Mouse (Mus musculus) right cerebral cortex, postnatal 10 days (tissue): ENCODE measurements around the gene Olfr329-ps.
A peak's percentile ranks its signal among the peaks of the same experiment; 100 is the strongest.
"Not testable (repeated sequence)": the region's sequence is repeated elsewhere in the genome, so short reads cannot be mapped to it uniquely, and the experiment has no call there.

Experiments used
- DNase-seq, 2 experiments: peaks; one replicate each; pipeline ENCODE4 v3.0.0; 2021; ENCODE audit warnings: low spot score in 2 of 2

Gene Olfr329-ps

GRCm38 (mm10) chr11:58546322-58546721 lies at the start of gene Olfr329-ps:
Olfr329-ps (minus strand) TSS chr11:58546422.
- DNase-seq: no peak

DNA sequence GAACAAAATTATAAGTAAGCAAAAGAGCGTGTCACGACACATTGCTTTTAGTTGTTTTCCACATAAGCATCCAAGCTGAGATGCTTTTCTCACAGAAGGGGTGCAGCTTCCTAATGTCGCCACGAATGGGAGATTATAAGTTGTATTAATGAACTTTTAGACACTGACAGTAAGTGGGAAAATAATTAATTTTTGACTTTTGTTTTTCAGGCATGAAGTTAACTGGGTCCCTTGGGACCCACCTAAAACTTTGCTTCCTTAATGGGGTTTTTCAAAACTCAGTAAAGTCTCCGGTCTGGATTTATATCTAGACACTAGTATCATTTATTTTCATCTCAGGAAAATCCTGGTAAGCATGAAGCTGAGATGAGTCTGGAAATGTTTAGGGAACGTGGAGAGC lies 48.6 kb upstream of the Olfr329-ps start, which contains the start of gene Olfr324:
Olfr324 (plus strand) TSS at position 301 of the 400 bp plus-strand sequence.
- DNase-seq: no peak

DNA sequence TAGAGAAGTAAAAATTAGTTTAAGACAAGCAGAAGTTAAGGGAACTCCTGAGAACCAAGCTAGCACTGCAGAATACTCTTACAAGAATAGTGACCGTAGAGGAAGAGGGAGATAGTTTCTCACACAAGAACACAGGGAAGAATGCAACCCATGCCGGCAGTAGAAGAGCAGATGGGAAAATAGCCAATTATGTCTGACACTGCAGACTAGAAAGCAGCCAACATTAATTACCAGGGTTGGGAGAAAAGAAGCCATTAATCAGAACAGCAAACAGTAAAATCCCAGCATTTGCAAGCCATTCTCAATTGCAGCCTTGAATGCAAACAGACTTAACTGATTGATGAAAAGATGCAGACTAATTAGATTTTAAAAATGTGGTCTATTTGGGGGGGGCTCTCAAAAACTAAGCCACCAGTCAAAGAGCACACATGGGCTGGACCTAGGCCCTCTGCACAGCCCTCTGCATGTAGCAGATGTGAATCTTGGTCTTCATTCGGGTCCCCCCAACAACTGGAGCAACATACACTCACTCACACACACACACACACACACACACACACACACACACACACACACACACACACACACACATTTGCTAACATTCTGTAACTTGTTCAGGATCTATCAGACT lies 42.5 kb upstream of the Olfr329-ps start:
- DNase-seq: no peak

DNA sequence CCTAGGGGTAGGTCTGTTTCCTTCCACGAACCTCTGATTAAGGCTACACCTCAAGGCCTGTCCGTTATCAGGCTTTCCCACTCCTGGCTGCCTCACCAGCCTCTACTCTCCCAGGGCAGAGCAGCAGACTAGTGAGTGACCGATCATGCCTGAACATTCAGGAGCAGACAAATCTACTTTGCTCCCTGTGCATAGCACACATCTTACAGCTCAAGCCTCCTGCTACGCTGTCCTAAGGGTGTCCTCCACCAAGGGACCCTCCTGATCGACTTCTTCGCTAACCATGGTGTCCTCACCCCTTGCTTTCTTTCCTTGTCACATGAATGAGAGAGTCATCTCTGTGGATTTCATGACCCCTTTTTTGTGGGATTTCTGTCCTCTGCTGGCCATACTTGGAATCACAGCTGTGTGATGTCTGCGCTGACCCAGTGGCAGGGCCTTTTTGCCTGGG lies 41.7 kb upstream of the Olfr329-ps start:
- peak in 1 of 2 experiments; percentile 37 for DNase-seq

DNA sequence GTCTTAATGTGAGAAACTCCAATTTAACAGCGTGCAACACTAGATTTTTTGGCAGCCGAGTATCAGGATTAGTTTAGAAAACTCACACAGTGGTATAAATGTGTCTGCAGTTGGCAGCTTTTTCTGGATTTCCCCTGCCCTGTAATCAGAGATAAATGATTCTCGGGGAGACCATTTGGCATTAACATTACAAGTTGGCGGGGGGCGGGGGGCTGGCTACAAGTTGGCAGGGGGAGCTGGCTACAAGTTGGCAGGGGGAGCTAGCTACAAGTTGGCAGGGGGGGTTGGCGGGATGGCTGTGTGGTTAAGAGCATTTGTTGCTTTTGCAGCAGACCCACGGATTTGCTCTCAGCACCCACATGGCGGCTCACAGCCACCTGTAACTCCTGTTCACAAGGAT lies 32.4 kb upstream of the Olfr329-ps start:
- DNase-seq: peak; percentile 69 to 70

- DNase-seq: no peak
Observed at GRCm38 (mm10) chr11:58577430-58577829, 31.2 kb upstream of the Olfr329-ps start, which contains the start of gene Olfr325. Olfr325 (plus strand) TSS chr11:58577730.

- DNase-seq: no peak
Observed at GRCm38 (mm10) chr11:58570405-58570804, 24.2 kb upstream of the Olfr329-ps start, which contains the start of gene Olfr224. Olfr224 (minus strand) TSS chr11:58570553.

DNA sequence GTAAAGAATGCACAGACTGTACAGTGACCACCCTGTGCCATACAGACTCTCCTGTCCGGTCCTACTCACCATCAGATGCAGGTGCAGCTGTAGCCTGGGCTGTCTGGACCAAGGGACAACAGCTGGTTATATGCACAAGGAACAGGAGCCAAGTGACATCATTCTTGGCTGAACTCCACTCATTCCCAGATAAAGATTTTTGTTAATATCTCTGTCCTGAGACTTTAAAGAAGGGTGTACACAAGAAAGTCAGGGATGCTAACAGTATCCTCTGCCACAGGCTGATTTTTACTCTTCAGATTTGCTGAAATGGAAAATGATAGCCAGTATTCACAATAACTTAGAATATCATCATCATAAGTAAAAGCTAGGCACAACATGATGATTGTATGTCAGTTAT lies 9.3 kb upstream of the Olfr329-ps start, which contains the start of gene Olfr328:
Olfr328 (minus strand) TSS at position 101 of the 400 bp plus-strand sequence.
- DNase-seq: no peak

DNA sequence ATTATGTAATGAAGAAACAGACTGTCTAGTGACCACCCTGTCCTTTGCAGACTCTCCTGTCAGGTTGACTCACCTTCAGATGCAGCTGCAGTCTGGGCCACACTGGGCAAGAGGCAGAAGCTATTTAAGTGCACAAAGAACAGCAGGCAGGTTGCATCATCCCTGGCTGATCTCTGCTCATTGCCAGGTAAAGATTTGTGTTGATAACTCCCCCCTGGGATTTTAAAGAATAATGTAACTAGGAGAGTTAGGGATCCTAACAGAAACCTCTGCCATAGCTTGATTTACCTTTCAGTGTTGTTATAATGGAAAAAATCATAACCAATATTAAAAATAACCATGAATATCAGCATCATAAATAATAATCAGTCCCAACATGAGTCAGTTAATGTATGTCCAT lies 11.5 kb downstream of the Olfr329-ps start, which contains the start of gene Olfr330:
Olfr330 (minus strand) TSS at position 101 of the 400 bp plus-strand sequence.
- DNase-seq: not testable (repeated sequence)

DNA sequence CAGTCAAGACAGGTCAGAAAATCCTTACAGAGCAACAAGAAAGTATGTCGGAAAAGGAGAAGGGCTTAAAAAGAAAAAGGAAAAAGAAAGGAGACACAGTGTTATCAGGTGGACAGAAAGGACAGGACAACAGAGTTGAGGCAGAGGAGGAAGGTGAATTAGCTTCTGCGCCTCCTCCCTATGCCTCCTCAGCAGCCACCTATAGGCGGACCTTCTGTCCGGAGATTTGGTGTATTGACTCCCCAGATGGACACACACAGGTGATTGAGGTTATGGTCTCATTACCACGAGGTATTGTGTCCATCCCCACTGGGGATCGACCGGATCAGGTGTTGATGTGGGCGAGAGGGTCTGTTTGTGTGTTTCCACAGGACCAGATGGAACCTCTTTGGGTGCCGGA lies 26.5 kb downstream of the Olfr329-ps start:
- DNase-seq: peak; percentile 30 to 43

- DNase-seq: peak; percentile 85
Observed at GRCm38 (mm10) chr11:58518916-58519315, 27.3 kb downstream of the Olfr329-ps start.

DNA sequence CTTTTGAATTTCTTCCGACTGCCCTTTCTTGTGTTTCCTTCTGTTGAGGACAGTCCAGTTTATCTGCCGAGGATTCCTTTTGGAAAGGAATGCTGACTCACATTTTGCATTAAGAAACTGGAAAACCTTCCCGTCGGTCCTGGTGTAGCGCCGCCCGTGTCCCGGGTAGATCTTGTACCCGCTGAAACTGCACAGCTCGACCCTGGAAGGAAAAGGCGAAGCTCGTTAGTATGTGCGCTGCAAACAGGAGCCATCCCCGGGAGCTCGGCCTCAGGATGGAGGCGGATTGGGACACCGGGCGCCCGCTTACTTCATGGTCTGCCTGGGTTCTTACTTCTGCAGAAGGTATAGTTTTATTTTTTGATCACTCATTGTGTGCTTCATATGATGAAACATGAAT lies 37.2 kb downstream of the Olfr329-ps start:
- DNase-seq: not testable (repeated sequence)

DNA sequence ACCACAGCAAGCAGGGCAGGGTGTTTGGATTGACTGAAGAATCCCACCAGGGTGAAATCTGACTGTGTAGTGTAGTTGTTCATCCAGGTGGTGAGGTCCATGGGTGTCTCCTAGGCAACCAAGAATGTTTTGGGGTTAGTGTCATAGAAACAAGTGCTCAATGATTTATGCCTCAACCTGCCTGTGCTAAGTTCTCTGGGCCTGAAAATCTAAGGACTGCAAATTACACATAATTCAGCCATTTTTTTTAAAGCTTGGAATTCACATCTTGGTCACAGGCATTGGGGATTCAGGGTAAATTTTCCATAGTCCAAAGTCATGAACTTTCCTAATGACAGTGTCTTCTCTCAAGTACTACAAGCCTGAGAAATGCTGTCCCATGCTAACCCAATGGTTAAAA lies 43.8 kb downstream of the Olfr329-ps start, which contains the start of gene Olfr331:
Olfr331 (minus strand) TSS at position 101 of the 400 bp plus-strand sequence.
- not testable (repeated sequence) for DNase-seq

- DNase-seq: no peak
Observed at GRCm38 (mm10) chr11:58499290-58499689, 46.9 kb downstream of the Olfr329-ps start.

DNA sequence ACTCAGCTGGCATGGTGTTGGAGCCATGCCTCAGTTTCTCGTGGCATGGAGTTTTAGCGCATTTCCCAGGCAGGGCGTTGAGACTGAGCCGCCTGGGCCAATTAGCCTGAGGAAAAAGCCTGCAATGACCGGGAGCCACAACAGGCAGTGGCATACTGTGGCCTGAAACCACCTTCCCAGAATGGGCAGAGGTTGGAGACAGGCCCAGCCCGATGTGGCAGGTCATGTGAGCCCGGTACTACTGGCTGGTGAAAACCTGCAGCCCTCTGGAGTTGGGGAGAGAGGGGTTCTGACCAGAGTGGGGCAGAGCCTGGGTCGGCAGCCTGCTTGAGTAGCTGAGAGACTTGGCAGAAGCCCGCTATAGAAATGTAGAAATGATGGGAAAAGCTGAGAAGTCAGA lies 47.5 kb downstream of the Olfr329-ps start:
- no peak for DNase-seq

DNA sequence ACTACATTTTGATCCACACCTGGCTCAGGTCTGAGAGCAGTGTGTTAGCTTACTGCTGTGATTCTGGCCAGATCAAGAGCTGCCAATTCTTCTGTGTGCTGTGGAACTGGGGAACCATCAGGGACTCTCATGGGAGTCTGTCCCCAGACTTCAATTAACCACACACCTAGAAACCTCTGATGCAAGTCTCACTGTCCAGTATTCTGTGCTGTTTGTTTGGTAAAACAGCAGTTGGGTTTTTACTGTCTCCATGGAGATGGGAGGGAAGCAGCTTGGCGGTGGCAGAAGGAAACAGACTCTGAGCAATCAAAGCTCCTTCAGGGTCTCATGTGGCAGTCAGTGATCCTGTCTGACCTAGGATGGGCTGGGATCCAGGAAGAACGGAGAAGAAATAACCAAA lies 53.8 kb downstream of the Olfr329-ps start, which contains the start of gene Olfr332:
Olfr332 (minus strand) TSS at position 101 of the 400 bp plus-strand sequence.
- no peak for DNase-seq
